Mouse (Mus musculus): Measurements from ENCODE around the gene Baz2b. TPM values are rescaled to one million over a fixed set of nuclear protein-coding genes. Genes with fewer than 3 reads are reported as not detected.
"Not testable (repeated sequence)": the region's sequence is repeated elsewhere in the genome, so short reads cannot be mapped to it uniquely, and the experiment has no call there.

Gene Baz2b
- total RNA-seq, 4 experiments from 2014 or later: 56.7 to 73.3 (median 59.7) TPM

DNA sequence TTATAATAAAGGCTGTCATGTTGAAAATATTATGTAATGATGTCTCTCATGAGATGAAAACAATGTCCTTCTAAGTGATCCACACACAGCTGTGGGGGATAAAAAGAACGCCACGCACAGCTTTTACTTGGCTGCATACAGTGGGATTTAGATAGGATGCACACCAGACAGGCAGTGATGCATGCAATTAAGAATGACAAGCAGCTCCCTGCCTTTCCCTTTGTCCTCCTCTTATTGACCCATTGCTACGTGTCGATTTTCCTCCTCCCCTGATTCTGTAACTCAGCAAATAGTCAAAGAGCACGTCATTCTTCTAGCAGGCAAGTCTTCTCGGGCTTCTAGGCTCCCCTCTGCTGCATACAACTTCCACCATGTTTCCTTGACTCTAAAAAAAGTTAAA lies 119.4 kb downstream of the Baz2b start:
- no peak for DNase-seq (ENCODE audit: low spot score in 2 of 2)

DNA sequence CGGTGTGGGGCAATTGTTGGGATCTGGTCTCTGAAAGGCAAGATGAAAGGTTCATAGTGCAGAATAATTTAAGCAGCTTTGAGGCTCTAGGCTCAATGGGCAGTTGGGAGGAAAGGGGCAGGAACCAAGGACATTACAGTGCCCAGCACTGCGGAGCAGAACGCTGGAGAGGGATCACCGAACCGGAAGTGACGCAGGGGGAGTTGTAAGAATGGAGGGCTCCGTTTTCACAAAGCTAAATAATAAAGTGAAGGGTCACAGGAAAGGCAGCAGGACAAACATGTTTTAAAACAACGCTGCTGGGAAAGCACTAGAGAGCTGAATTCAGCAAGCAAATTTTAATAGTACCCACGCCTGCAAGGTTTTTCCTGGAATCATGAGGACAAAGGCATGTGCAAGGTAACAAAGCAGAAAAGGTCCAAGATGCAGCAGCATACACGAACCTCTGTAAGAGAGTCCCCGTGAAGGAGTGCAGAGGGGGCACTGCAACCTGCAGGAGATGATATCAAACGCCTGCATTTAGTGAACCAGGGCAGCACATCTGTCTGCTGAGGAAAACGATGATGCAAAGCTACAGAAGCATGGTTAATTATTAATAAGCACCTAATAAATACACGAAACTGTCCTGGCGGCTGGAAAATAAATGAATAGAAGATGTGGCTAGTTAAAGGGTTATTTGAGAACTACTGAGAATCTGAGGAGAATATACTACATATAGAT lies 120.0 kb downstream of the Baz2b start:
- no peak for DNase-seq (ENCODE audit: low spot score in 2 of 2)

DNA sequence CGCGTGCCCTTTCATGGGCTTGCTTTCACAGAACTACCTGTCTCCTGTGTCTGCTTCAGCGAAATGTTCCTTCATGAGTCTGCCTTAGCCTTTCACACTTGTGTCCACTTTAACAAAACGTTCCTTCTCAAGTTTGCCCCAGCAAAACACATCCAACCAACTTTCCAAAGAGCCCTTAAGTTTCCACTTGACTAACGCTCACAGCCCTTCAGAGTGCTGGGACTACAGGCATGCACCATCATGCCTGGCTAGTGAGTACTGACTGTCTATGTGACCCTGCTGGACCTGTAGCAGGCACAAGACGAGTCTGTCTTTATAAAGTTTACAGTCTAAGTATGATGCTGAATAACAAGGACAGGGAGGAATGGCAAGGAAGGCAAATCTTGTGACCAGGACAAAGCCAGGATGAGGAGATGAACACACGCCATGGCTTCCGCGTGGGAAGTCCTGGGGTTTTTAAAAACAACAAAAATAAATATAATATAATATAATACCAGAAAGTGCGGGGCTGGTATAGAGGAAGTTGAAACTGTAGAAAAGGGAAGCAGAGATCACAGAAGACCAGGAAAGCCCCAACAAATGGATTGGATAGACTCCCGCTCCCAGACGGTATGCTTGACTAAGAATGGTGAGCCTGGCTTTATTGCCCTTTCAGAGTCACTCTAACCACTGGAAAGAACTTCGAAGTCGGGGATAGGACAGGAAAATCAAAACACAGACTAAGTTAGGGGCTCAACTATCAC lies 120.7 kb downstream of the Baz2b start:
- no peak for DNase-seq (ENCODE audit: low spot score in 2 of 2)

- DNase-seq (ENCODE audit: low spot score in 2 of 2): no peak
These were observed 123.3 kb downstream of the Baz2b start for GRCm38 (mm10) chr2:60086197-60086903.

DNA sequence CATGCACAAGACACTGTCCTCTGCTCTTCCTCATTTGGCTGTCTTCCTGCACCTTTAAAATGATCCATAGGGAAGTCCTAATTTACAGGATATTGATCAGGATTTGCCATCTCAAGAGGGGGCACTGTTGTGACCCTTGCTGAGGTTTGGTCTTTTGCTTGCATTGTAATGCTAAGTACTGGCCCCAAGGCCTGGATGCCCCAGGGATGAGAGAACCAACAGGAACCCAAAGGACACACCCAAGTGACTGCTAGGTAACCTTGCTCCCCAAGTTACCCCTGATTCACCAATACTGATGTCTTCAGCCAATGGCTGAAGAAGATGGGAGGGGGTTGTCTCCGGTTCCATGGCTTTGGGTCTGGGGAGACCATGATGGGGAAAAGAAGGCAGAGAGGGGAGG lies 124.8 kb downstream of the Baz2b start:
- no peak for DNase-seq (ENCODE audit: low spot score in 2 of 2)

DNA sequence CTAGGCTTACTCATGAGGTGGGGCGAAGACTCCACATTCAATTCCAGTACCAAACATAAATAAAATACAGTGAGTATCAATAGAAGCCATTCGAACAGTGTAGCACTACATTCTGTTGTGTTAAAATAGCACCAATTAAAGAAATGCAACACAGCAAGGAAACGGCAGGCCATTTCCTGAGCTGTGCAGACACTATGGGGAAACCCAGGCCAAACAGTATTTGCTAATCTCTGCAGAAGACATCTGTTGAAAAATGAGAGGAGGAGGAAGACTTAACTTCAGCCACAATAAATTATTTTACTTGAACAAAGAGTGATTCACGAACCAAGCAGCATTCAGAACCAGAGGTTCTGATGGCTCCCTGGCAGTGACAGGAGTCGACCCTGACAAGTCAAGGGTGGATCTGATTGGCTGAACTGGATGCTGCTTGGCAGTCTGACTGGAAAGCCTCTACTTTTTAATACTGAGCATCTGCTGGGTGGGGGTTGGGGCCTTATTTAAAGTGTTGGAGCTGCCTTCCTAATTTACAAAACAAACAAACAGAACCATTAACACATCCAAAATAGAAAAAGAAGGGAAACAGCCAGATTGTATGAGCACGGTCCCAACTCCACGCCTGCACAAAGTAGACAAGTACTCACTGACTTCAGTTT lies 126.5 kb downstream of the Baz2b start:
- DNase-seq (ENCODE audit: low spot score in 2 of 2): peak; percentile 59 to 63

- no peak for DNase-seq (ENCODE audit: low spot score in 2 of 2)
These were observed 127.4 kb downstream of the Baz2b start for GRCm38 (mm10) chr2:60082225-60082624.

DNA sequence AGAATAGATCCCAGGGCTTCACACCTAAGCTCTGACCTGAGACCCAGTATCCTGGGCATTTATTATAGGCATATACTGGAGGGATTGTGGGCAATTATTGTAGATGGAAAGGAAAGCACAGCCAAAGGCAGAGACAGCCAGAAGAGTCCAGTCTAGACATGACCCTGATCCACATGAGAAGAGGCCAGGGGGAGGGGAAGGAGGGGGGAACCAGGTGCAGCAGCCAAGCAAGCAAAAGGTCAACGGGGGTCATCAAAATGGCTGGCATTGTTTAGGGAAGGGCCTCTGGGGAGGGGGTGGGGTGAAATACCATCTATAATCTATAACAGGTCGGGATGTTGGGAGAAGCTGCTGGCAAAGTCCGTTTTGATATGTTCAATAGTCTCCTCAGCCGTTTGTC lies 128.8 kb downstream of the Baz2b start:
- DNase-seq (ENCODE audit: low spot score in 2 of 2): no peak

DNA sequence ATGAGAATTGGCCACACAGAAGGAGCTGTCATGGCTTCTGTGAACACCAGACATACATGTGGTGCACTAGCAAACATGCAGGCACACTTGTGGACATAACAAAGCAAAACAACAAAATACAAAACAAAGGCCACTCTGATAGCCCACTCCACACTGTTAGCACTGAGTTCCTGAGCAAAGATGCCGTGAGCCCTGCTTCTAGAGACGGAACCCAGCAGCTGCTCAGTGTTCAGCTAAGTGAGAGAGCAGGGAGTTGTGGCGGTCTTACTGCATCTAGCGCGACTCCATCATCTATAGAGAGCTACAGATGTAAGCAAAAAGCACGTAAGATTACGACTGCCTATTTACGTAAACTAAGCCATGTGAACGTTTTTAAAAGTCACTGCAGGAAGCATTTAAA lies 132.0 kb downstream of the Baz2b start:
- no peak for DNase-seq (ENCODE audit: low spot score in 2 of 2)

DNA sequence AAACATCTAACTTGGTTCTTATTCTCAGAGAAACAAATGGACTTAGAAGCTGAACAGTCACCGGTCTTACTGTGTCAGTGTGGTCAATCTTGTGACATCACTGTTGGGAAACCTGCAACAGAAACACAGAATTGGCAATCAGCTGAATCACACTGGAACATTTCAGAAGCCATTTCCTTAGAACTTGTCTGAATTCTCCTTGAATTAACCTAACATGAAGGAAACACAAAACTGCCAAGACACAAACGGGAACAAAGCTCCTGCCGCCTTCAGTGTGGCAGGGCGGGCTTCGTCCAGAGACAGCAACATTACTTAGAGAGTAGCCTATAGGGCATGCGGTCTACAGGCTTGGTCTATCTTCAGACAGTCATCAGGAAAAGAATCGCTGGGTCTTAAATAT lies 132.8 kb downstream of the Baz2b start:
- DNase-seq (ENCODE audit: low spot score in 2 of 2): no peak

DNA sequence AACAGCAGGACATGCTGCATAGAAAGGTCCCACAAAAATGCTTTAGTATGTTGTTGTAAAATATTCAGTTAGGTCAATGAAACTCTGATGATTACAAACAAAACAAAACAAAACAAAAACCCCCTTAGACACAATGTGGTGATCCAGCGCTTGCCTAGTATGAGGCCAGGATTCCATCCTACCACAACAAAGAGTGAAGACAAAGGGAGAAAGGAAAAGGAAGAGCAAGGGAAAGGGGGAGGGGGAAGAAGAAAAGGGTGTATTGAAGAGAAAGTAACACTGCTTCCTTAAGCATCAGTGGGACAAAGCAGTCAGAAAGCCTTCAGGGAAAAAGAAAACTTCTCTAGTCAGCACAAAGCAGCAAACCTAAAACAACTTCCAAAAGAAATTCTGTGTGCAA lies 133.6 kb downstream of the Baz2b start:
- no peak for DNase-seq (ENCODE audit: low spot score in 2 of 2)

DNA sequence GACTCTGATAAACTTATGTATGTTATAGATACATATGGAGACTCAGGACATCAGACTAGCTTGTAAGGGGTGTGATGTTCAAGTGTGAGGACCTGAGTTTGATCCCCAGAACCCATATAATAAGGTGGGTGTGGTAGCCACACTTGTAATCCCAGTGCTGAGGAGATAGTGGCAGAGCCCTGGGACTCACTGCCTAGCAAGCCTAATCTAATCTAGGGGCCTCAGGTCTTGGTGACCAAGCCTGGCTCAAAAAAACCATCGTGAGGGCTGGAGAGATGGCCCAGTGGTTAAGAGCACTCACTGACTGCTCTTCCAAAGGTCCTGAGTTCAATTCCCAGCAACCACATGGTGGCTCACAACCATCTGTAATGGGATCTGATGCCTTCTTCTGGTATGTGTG lies 135.8 kb downstream of the Baz2b start:
- not testable (repeated sequence) for DNase-seq (ENCODE audit: low spot score in 2 of 2)

- no peak for DNase-seq (ENCODE audit: low spot score in 2 of 2)
These were observed 137.8 kb downstream of the Baz2b start for GRCm38 (mm10) chr2:60071813-60072212.

DNA sequence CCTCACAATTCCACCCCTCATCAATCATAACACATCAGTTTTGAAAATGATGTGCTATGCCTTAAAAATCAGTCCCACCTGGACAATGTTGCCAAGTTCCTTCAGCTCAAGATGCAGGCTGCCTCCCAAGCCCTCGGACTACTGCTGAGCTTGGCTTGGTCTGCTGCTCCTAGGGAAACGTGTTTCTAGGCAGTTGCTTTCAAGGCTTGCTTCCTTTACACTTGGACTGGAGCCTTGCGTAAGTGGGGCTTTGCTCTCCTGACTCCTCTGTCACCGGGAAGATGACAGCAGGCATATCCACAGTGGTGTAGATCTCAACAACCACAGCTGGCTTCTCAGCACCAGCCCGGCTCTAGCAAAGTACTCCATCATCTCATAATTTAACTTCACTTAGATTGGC lies 138.7 kb downstream of the Baz2b start:
- no peak for DNase-seq (ENCODE audit: low spot score in 2 of 2)

GRCm38 (mm10) chr2:60068468-60068867 lies 141.2 kb downstream of the Baz2b start:
- no peak for DNase-seq (ENCODE audit: low spot score in 2 of 2)

- no peak for DNase-seq (ENCODE audit: low spot score in 2 of 2)
These were observed 144.2 kb downstream of the Baz2b start for GRCm38 (mm10) chr2:60065415-60065814.

DNA sequence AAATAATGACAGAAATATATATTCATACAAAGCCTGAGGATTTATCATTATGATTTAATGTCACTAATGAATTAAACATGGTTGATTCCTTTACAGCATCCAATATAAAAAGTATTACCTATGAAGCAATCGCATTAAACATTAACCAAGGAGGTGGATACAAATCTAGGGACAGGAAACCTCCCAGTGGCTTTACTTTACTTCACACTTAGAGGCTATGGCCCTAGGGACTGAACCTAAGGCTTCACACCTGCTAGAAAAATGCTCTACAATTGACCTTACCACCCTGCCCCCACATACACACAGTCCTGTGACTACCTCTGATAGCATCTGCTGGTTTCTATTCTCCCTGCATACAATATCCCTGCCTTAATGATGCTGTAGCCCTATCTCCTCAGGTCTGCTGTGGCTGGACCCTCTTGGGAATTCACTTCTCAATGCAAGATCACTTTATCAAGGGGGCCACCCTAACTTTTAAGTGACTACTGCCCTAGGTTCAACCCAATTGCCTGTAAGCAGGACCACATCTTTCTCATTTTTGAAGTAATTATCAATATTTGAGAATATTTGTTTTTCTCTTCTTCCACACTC lies 149.4 kb downstream of the Baz2b start:
- no peak for DNase-seq (ENCODE audit: low spot score in 2 of 2)

DNA sequence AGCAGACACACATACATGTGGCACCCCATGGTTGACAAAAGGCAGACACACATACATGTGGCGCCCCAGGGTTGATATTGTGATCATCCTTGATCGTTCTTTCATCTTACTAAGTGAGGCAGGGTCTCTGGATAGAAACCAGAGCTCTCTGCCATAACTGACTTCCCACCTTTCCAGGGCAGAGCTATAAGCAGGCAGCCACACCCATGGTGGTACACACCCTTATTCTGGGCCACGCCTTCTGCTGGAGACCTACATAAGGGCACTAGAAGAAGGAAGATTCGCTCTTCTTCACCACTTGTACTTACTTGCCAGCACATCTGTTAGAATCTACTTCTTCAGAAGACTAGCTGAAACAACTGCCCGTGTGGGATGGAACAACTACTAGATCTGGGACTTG lies 150.3 kb downstream of the Baz2b start:
- DNase-seq (ENCODE audit: low spot score in 2 of 2): no peak

- DNase-seq (ENCODE audit: low spot score in 2 of 2): no peak
These were observed 153.6 kb downstream of the Baz2b start for GRCm38 (mm10) chr2:60056043-60056442.

DNA sequence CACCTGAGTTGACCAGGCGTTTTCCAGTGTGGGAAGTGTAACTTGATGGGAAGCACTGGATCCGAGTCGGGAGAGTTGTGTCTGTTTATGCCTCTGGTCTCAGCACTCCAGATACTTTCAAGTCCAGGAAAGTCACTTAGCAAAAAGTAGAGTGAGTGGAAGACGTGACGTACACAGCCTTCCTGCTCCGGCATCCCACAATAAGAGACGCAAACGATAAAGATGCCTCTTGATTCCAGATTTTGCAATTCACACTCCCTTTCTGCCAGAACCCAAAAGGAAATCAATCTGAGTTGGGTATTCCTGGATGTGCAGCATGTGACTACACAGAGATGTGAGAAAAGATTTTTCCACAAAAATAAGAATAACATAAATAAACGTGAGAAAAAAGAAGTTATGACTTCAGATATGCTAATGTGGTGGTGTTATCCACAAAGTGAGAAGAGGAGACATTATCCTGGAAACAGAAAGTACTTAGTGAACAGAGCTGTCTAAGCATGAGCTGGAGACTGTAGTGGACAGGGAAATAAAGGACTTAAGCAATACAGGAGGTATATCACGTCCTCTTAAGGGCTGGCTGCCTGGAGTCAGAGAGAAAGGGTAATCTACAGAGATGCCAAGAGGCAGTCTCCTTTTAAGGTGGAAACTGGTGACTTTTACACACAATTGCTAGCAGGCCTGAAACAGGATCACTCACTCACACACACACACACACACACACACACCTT lies 154.7 kb downstream of the Baz2b start:
- DNase-seq (ENCODE audit: low spot score in 2 of 2): no peak

All from layer of hippocampus, adult 8-10 months (tissue).